In genomic region chr7:142799424-142799823, GRCm38 (mm10) we compare ENCODE assay signal across 8 mouse cellular contexts. TPM values are rescaled to one million over a fixed set of nuclear protein-coding genes. Genes with fewer than 3 reads are reported as not detected.
DNase-seq lines count a peak whose midpoint lies in the region; ATAC-seq lines count a peak whose summit lies in the region.
"Had no signal": no experiment of that assay in that cellular context is flagged by ENCODE, and none has a peak within 500 bp of the region (broad histone marks: within the 10 kb centered on the region; RNA-seq: fewer than 3 reads in every experiment).

No protein-coding gene starts in this region.

- H3K4me3 ChIP-seq in limb, embryonic 11.5 days (ENCODE audit: low read depth, low read length), result no peak overlapping the region
- H3K4me3 ChIP-seq: hindbrain, embryonic 15.5 days had no signal

- no peak overlapping the region for H3K27ac ChIP-seq in limb, embryonic 11.5 days (replicated peaks; ENCODE audit: low read depth, low read length)
- H3K27ac ChIP-seq: hindbrain, embryonic 15.5 days had no signal

- H3K9ac ChIP-seq in limb, embryonic 11.5 days (ENCODE audit: low read length), result no peak overlapping the region
- H3K9ac ChIP-seq: hindbrain, embryonic 15.5 days had no signal

- 33% methylated on average over 6 of the region's 6 CpGs for WGBS in limb, embryonic 11.5 days

- H3K9me3 ChIP-seq in limb, embryonic 11.5 days (ENCODE audit: control insufficient read depth, low read length), result no peaks in the 10 kb centered on the region
- H3K9me3 ChIP-seq: hindbrain, embryonic 15.5 days had no signal

- no peaks in the 10 kb centered on the region for H3K27me3 ChIP-seq in limb, embryonic 11.5 days (ENCODE audit: control insufficient read depth, insufficient read depth, low read length)
- H3K27me3 ChIP-seq: hindbrain, embryonic 15.5 days had no signal

- no peak overlapping the region for H3K4me2 ChIP-seq in limb, embryonic 11.5 days (ENCODE audit: low read depth, severe bottlenecking)
- H3K4me2 ChIP-seq: hindbrain, embryonic 15.5 days had no signal

- DNase-seq in ovary, postnatal 14 days (ENCODE audit: low spot score), result peak; percentile 55
- no peak for DNase-seq in ovary, postnatal 10 days (ENCODE audit: low spot score)
- peak; percentile 27 to 81 for DNase-seq in adrenal gland, adult (ENCODE audit: inconsistent age in 2 of 2, low spot score in 1 of 2)
- DNase-seq in cerebellum, postnatal 14 days, result peak; percentile 65 to 72
- DNase-seq in induced T-regulatory cell, adult 2 months (ENCODE audit: low read depth), result peak; percentile 60
- DNase-seq in limb, embryonic 11.5 days (ENCODE audit: low spot score), result peak; percentile 74
- peak; percentile 59 to 67 for DNase-seq in right cerebral cortex, adult 2 months (ENCODE audit: low spot score in 2 of 2)

- H3K36me3 ChIP-seq in limb, embryonic 11.5 days (ENCODE audit: control insufficient read depth, insufficient read depth, low read length), result no peaks in the 10 kb centered on the region
- H3K36me3 ChIP-seq: hindbrain, embryonic 15.5 days had no signal

- no peak for ATAC-seq in limb, embryonic 11.5 days (ENCODE audit: insufficient number of reproducible peaks, low FRiP score, low TSS enrichment, low read depth)

- H3K4me1 ChIP-seq in limb, embryonic 11.5 days (ENCODE audit: control insufficient read depth, insufficient read depth, low read length), result no peaks in the 10 kb centered on the region
- H3K4me1 ChIP-seq: hindbrain, embryonic 15.5 days had no signal

RNA-seq across cellular contexts. Expression of gene Ins2, which starts 56.2 kb away (rescaled TPM):
- not detected in 2 replicates for polyA plus RNA-seq in limb, embryonic 11.5 days (2014; fragmentation: Nextera tagmentation; extraction: Ambion mirVana)
